Mouse (Mus musculus) liver, adult (tissue): Measurements from ENCODE around the gene Zswim8.

Experiments
- GATA4 ChIP-seq: IDR thresholded peaks from 2 replicates; pipeline ENCODE4 v1.6.1; 2014; ENCODE audit warnings: mild to moderate bottlenecking, low read length; ENCODE audit not compliant: insufficient replicate concordance

Zswim8 gene

DNA sequence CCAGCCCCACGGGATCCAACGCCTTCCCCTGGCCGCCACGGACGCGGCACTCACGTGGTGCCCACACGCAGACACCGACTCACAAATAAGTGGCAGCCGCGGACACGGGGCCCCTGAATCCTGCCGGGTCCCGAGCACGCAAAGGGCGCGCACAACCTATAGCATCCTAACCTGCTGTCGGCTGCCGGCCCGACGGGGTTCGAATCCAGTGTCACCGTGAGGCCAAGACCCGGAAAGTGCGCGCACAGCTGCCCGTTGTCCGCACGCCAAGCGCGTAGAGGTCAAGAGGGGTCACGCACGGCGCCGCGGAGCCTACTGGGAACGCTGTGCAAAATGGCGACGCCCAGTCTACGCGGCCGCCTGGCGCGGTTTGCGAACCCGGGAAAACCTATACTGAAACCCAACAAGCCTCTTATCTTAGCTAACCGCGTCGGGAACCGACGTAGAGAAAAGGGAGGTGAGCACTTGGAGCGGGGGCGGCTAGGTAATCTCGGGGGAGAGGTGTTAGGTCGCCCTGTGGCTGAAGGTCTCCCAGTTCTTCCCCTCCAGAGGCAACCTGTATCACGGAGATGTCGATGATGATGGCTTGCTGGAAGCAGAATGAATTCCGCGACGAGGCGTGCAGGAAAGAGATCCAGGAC is 4.5 kb upstream of the Zswim8 start, which contains the start of gene Chchd1:
Gene Chchd1 (plus strand): TSS at position 266 of the 641 bp plus-strand sequence.
- TF ChIP-seq GATA4 = no peak

DNA sequence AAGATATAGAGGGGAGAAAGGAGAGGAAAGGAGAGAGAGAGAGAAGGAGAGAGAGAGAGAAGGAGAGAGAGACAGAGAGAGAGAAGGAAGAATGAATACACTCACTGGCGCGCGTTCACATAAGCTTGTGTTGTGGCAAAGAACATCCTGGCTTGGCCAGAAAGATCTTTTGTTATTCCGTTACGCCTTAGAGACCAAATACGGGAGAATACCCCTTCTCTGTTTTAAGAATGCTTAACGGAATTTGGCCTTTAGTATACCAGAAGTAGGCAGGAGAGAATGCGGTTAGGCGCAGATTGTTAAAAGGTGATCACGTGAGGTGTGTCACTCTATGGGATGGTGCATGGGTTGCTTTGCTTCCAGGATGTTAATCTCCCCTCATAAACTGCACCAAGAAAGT is 887 bp downstream of the Zswim8 start:
- no peak for TF ChIP-seq GATA4

DNA sequence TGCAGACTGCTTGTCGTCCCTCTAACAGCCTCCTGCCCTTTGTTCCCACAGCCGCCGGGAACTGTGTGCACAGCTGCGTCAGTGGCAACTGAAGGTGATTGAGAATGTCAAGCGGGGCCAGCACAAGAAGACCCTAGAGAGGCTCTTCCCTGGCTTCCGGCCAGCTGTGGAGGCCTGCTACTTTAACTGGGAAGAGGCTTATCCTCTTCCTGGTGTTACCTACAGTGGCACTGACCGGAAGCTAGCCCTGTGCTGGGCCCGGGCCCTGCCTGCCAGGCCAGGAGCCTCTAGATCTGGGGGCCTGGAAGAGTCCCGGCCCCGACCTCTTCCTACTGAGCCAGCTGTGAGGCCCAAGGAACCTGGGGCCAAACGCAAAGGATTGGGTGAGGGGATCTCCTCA is 6.5 kb downstream of the Zswim8 start:
- TF ChIP-seq GATA4 = no peak

DNA sequence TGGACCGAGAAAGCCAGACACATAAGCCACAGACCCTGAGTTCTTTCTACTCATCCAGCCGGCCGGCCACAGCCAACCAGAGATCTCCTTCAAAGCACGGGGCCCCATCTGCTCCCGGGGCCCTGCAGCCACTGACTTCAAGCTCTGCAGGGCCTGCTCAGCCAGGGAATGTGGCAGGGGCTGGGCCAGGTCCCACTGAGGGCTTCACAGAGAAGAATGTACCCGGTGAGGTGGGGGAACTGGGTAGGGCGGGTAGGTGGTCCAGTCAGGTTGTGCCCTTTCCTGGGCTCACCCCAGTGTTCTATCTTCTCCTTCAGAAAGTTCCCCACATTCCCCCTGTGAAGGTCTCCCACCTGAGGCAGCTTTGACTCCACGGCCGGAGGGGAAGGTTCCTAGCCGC is 11.1 kb downstream of the Zswim8 start:
- no peak for TF ChIP-seq GATA4

DNA sequence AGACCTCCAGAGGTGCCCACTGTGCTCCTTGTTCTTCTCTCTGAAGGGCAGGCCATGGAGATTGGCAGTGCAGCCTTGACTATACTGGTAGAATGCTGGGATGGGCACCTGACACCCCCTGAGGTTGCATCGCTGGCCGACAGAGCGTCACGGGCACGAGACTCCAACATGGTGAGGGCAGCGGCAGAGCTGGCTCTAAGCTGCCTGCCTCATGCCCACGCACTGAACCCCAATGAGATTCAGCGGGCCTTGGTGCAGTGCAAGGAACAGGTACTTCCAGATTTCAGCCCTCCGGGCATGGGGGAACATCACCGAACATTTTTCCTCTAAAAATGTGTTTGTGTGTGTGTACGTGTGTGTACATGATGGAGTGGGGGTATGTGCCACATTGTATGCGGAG is 12.4 kb downstream of the Zswim8 start:
- TF ChIP-seq GATA4 = no peak

DNA sequence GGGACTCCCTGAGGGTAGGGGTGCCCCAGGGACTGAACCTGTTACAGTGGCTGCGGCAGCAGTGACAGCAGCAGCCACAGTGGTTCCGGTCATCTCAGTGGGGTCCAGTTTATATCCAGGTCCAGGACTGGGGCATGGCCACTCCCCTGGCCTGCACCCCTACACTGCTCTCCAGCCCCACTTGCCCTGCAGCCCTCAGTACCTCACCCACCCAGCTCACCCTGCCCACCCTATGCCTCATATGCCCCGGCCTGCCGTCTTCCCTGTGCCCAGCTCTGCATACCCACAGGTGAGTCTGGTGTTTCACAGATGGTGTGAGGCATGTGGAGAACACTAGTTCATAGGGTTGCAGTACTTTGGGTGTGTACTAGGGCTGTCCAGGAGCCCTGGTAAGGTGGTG is 14.0 kb downstream of the Zswim8 start:
- TF ChIP-seq GATA4 = no peak

DNA sequence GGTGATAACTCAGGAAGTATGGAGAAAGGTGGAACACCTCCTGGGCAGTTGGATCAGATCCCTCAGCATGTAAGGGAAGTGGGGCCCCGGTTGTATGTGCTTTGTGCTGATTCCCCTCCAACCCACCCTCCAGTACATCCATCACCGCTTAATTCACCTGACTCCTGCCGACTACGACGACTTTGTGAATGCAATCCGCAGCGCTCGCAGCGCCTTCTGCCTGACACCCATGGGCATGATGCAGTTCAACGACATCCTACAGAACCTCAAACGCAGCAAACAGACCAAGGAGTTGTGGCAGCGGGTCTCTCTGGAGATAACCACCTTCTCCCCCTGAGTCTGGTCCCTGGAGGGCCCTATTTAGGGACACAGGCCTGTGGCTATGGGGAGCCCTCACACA is 15.7 kb downstream of the Zswim8 start:
- no peak for TF ChIP-seq GATA4

DNA sequence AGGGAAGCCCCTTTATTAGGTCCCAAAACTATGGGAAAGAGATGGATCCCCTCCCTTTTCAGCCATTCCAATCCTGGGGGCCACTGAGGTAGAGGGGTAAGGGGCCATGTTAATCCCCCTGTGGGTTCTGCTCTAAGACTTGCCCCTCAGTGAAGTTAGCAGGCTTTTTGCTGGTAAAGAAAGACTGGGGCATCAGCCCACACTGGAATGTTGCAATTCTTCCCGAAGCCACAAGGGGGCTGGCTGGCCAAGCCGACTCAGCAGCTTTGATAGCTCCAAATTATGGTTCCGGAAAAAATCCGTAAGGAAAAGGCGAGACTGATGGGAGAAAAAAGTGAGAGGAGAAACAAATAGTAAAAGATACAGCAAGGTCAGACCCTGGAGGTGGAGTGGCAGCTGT is 16.7 kb downstream of the Zswim8 start:
- no peak for TF ChIP-seq GATA4

DNA sequence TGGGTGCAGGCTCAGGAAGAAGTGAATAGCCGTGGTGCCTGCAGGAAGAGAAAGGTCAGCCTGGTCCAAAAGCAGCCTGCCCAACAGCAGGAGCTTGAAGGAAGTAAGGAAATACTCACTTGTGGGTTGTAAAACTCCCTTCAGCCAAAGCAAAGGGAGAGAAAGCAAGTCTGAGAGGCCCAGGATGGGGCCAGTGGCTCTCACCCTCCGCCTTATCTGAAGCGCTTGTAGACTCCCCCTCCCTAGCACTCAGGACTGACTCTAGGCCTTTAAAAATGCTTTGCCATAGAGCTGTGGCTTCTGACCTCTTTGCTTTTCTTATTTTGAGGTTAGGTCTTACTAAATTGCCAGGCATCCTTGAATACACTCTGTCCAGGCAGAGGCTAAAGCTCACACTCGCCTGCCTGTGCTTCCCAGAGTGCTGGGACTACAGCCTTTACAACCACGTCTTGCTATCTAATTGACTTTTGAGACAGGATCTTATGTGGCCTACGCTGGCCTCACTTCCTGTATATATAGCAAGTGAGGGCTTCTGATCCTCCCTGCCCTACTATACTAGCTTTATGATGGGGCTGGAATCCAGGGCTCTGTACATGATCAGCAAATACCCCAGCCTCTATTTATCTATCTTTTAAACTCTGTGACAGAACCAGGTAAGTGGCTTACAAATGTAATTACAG is 18.4 kb downstream of the Zswim8 start:
- no peak for TF ChIP-seq GATA4

DNA sequence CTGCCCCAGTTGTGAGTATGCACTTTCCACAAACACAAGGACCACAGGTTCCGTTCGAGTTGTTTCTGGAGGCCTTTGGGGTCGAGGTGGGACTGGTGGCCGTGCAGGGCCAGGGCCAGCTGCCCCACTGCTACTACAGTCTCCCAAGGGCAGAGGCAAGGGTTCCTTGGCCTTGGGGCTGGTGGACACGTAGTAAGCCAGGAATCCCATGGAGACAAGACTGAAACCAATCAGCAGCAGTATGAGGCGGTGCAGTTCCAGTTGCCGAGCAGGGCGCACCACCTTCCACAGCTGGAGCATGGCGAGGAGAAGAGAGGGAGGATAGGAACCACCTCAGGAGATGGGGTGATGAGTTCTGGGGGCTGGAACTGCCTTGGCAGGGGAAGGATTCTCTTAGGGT is 22.5 kb downstream of the Zswim8 start:
- TF ChIP-seq GATA4 = no peak

DNA sequence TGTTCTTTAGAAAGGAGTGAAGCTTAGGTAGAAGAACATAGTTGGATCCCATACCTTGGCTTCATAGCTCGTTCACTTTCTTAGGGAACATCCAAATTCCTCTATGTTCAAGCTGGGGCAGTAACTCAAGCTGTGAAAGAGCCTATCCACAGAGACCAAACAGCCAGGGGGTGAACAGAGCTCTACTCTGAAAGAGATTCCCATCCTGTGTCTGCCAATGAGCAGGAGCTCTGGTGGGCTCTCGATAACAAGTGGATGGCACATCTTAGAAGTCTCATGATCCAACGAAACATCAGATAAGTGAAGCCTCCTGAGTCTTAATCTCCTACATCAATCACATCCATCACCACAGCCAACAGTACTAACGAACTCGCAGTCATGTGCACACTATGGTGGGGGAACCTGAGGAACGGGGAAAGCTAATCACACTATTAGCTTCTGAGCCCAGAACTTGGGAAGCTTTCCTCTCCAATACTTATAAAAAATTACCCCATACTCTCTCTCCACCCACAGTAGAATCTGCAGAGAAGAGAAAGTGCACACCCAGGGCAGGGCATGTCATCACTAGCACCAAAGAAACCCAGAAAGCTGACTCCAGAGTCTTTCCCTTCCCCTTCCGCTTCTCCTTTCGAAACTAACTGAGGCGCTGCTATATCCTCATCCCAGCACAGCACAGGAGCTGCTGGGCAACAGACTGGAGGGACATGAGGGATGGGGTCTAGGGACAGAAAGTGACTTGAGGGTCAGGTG is 23.7 kb downstream of the Zswim8 start:
- TF ChIP-seq GATA4 = no peak

DNA sequence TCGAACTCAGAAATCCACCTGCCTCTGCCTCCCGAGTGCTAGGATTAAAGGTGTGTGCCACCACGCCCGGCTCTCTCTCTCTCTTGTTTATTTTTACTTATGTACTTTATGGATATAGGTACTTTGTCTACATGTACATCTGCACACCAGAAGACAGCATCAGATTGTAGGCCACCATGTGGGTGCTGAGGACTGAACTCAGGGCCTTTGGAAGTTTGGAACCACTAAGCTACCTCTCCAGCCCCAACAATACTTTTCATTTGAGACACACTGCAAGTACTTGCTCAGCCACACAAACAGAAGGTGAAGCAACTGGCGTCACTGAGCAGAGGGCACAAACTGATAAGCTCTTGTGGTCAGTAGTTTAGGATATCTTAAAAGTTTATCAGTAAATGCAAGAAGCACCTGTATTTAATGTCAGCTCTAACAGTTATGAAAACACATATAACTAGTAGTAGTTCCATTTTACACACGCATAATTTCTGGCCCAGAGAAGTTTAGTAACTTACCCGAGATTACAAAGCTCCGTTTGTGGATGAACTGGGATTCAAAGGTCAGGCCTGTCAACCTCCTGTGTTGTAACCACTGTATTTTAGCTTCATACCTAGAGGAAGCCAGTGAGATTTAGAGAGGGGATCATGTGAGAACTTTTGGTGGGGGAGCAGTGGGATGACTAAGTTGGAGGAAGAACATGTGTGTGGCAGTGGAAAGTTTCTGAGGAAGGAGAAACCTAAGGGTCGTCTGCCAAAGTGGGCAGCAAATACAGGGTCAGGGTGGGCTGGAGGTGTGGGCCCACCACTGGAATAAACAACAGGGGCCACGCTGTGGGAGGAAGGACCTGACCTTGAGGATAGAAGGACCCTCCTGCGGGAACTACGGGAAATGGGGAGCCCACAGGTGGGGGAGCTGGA is 25.9 kb downstream of the Zswim8 start:
- peak; percentile 79 for TF ChIP-seq GATA4

DNA sequence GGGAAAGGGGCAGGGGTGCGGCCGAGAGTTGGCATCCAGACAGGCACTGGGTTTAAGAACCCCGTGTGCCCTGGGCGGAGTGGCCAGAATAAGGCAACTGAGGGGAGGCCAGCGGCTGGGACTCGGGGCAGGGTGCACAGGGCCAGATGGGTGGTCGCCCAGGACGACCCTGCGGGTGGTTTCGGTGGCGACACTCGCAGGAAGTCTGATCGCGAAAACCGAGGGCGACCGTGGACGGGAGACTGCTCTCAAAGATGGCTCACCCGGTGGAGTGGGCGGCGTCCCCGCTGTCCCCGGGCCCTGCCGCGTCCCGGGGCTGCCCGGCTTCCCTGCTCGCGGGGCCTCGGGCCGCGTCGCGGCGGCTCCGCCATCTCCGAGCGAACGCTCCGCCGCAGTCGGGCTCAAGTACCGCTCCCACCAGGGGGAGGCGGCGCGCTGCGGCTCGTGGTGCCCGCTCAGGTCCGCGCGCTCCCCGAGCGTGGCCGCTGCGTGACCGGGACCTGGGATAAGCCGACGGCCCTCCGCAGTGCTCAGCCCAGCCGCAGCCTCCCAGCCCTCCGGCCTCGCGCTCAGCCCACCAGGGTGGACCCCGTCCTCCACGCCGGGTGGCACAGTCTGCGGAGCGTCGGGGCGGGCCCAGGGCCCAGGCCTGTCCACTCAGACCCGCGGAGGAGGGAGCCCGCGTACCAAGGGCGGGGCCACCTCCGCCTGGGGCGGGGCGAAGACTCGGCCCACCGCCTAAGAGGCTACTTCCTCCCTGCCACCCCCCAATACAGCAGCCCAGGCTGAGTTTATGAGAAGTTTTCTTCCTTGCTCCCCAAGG is 26.8 kb downstream of the Zswim8 start, which contains the start of gene Ndst2:
Gene Ndst2 (minus strand): TSS at position 611 of the 823 bp plus-strand sequence.
- TF ChIP-seq GATA4 = no peak

DNA sequence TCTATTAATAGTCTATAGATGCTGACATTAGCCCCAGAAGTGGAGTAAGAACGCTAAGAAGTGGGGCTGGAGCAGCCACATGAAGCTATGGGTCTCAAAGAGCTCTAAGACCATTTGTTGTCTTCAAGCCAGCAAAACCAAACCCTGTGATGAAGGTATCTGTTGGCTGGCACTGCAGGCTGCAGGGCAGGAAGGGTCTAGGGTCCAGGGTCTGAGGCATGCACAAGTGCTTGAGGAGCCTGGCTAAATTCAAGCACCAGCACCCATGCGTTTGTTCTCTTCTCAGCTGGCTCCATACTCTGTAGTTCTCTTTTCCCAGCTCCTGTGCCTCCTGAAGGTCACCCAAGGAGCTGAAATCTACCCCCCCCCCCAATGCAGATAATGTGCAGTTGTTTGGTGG is 27.7 kb downstream of the Zswim8 start:
- no peak for TF ChIP-seq GATA4
